Mouse (Mus musculus) kidney, postnatal 36 days (tissue): Measurements from ENCODE around the gene Pcolce.
"Not testable (repeated sequence)": the region's sequence is repeated elsewhere in the genome, so short reads cannot be mapped to it uniquely, and the experiment has no call there.

Experiments
- DNase-seq, 2 experiments: peaks; one replicate each; pipeline ENCODE4 v3.0.0; 2021 to 2022; ENCODE audit warnings: mixed read lengths in 2 of 2

Pcolce gene

DNA sequence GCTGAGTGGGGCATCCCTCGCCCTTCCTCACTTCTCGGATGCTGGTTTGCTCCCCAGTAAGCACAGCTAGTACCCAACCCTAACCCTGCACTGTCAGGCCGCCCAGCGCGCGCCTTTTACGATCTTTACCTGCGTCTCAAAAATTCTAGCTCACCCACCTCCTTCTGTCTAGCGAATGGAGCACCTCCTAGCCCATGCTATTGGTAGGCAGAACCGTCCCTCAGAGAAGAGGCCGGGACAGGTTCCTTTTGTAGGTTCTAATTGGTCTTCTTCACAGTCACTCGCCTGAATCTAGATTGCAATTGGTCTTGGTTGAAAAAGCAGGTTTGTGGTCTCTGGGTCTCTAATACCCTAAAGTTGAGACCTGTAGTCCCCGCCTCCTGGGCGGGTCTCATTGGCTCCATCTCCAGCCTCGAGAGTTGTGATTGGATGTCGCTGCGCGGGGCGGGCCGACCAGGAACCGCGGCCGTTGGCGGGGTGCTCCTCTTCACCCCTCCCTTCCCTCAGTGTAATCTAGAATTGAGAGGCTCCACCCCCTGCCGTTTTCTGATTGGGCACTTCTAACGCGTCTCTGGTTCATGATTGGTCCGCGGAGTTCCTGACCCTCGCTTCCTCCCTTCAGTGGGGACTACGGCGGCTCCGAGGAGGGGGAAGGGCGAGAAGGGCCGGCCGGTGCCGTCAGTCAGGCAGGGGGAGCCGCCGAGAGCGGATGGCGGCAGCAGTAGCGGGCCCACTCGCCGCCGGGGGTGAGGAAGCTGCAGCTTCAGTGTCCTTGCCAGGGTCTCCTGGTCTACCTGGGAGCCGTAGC is 15.1 kb upstream of the Pcolce start, which contains the start of the genes Fbxo24, Lrch4 and Gm20605:
Gene Fbxo24 (minus strand): TSS at position 505 of the 808 bp plus-strand sequence.
Gene Lrch4 (plus strand): TSS at position 624 of the 808 bp plus-strand sequence.
Gene Gm20605 (plus strand): TSS at position 678 of the 808 bp plus-strand sequence.
- DNase-seq: peak; percentile 99 to 100

DNA sequence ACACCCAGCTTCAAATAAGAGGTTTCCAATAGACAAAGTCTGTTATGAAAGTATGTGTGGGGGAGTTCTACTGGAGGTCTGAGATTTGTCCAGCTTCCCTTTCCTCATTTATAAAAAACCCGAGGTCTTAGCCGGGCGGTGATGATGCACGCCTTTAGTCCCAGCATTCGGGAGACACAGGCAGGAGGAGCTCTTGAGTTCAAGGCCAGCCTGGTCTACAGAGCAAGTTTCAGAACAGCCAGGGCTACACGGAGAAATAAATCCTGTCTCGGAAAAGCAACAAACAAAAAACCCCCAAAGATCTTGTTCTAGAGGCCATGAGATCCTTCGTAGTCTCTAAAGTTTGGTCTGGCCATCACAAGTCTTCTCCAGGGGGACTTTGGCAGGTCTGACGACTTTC is 14.4 kb upstream of the Pcolce start:
- DNase-seq: peak in 1 of 2 experiments; percentile 47

- DNase-seq: no peak
Observed at GRCm38 (mm10) chr5:137623937-137624530, 10.4 kb upstream of the Pcolce start.

- DNase-seq: no peak
Observed at GRCm38 (mm10) chr5:137615347-137615746, 1.8 kb upstream of the Pcolce start.

DNA sequence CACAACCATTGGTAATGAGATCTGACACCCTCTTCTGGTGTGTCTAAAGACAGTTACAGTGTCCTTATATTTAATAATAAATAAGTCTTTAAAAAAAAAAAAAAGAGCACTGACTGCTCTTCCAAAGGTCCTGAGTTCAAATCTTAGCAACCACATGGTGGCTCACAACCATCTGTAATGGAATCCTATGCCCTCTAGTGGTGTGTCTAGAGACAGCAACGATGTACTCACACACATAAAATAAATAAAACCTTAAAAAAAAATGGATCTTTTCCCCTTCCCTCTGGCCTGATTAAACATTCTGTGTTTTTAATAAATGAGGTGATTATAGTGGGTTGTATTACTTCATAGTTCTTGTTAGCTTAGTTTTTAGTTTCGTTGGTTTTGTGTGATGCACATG is 1.3 kb upstream of the Pcolce start:
- DNase-seq: not testable (repeated sequence)

- no peak for DNase-seq
Observed at GRCm38 (mm10) chr5:137613076-137613475, 508 bp downstream of the Pcolce start.

- peak in 1 of 2 experiments; percentile 61 for DNase-seq
Observed at GRCm38 (mm10) chr5:137611245-137611602, 2.4 kb downstream of the Pcolce start.

- peak; percentile 79 to 84 for DNase-seq
Observed at GRCm38 (mm10) chr5:137610548-137611244, 2.9 kb downstream of the Pcolce start.

DNA sequence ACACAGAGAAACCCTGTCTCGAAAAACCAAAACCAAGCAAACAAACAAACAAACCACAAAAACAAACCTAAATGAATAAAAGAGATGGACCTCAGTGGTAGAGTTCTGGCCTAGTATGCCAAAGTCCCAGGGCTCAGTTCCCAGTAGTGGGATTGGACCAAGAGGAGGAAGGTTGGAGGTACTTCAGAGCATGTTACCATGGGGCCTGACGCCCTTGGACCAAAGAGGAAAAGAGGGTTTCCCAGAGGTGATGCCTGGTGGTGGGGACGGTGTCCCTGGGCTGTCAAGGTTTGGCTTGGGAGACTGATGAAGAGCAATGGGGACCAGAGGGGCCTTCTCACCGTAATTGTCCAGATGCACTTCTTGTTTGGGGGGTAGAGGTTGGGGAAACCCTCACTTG is 3.5 kb downstream of the Pcolce start:
- DNase-seq: no peak

DNA sequence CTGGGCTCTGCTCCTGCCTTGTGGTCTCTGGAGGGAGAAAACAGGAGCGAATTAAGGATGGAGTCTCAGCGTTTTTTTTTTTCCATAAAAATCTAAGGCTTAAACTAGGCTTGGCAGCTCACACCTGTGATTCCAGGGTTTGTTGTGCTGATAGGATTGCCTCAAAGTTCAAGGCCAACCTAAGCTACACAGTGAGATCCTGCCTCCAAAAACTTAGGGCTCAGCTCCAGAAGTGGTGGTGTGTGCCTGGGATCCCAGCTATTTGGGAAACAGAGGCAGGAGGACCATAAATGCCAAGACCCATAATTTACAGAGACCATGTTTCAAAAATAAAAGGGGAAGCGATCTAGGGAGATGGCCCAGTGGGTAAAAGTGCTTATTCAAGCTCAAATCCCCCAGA is 4.3 kb downstream of the Pcolce start:
- no peak for DNase-seq

DNA sequence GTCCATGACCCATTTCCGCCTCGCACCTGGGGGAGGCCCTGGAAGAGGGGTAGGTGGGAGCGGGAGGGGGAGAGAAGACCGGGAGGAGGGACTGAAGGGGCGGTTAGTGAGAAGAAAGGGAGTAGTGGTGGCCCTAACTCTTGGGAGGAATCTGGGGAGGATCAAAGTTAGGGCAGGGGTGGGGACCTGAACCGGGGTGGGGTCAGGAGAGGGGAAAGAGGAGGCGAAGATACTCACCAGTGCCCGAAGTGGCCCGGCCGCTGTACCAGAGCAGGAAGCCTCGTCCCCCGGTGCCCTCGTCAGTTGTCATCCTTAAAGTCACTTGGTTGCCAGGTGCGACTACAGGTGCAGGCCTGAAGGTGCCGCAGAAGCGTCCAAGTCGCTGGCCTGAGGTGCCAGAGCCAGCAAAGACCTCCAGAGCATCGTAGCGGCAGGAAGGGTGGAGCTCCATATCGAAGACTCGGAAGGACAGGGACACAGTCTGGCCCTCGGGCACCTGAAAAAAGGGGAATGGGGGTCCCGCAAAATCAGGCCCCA is 4.9 kb downstream of the Pcolce start:
- peak in 1 of 2 experiments; percentile 33 for DNase-seq

DNA sequence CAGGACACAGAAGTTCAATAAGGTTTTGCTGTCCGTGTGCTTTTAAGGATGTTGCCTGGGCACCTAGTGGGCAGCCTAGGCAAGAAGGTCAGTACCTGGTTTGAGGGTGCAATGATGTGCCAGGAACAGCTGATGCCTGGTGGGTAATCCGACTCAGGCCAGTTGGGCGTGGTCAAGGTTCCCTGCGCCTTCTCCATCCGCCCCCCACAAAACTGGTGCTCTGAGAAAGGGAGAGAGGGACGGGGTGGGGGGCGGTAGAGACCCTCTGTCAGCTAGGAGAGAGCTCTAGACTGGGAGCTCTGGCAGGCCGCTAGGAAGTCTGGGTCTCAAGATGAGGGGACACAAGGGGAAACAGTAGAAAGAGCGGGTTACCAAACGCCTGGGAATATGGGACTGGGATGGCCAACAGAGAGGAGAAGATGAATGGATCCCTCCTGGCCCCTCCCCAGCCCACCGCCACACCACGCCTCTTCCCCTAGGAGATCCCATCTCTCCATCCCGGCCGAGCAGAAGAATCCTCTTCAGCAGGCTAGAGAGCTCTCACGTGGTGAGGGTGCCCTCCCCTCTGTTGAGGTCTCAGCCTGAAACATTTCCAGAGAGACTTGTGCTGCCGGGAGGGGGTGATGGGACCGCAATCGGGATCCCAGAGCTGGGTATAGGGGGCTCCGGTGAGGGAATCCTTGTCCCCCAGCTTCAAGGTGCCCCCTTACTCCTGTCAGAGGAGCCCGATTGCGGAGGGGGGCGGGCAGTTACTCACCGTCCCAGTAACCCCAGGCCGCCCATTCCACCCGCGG is 5.5 kb downstream of the Pcolce start:
- DNase-seq: no peak

GRCm38 (mm10) chr5:137601365-137601729 is 12.2 kb downstream of the Pcolce start:
- DNase-seq: peak in 1 of 2 experiments; percentile 59

GRCm38 (mm10) chr5:137600619-137601364 is 12.8 kb downstream of the Pcolce start, which contains the start of gene Mospd3:
Gene Mospd3 (minus strand): TSS chr5:137601058.
- DNase-seq: peak; percentile 98 to 99

GRCm38 (mm10) chr5:137600281-137600618 is 13.3 kb downstream of the Pcolce start:
- DNase-seq: no peak

GRCm38 (mm10) chr5:137599600-137599999 is 14.0 kb downstream of the Pcolce start:
- DNase-seq: peak in 1 of 2 experiments; percentile 19

DNA sequence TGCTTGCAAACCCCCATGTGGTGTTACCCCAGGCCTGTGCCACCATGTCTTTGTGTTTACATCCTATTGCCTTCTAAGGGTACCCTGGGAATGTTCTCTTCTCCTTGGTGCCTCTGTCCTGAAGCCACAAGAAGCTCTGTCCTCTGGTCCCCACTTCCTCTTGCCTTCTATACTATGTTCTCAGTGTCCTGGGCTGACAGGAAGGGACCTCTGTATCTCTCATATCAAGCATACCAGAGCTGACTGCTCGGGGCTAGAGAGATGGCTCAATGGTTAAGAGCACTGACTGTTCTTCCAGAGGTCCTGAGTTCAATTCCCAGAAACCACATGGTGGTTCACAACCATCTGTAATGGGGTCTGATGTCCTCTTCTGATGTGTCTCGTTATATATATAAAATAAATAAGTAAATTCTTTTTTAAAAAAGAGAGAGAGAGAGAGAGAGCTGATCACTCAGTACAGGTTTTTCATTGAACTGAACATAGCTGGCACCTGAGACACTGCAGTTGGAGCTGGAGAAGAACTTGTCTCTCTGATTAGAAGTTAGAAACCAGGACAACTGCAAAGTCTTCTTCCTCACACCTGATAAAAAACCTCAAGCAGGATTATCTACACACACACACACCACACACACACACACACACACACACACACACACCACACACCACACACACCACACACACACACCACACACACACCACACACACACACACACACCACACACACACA is 15.3 kb downstream of the Pcolce start:
- DNase-seq: no peak

GRCm38 (mm10) chr5:137597625-137598024 is 16.0 kb downstream of the Pcolce start:
- DNase-seq: no peak

- DNase-seq: peak in 1 of 2 experiments; percentile 22
Observed at GRCm38 (mm10) chr5:137596601-137597261, 16.9 kb downstream of the Pcolce start.

DNA sequence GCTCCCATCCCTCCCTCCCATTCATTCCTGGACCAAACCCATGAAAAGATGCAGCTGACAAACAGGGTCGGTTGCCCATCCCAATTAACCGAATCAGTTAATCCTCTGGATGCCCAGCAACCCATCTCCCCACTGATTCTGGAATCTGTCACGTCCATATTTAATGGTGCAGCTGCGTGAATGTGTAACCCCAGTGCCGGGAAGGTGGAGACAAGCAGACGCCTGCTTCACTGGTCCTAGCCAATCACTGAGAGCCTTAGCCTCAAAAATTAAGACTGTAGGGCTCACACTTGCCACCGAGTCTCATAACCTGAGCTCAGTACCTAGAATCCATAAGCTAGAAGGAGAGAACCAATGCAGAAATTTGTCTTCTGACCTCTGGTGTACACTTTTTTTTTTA is 17.7 kb downstream of the Pcolce start:
- DNase-seq: no peak
